Mouse (Mus musculus) heart, postnatal 0 days (tissue): ENCODE measurements around the gene Nkain1.

Experiments used
- CTCF ChIP-seq: IDR thresholded peaks from 2 replicates; pipeline ENCODE4 v1.5.1; 2016; ENCODE audit warnings: antibody characterized with exemption, control low read depth, low read depth
- EP300 ChIP-seq: IDR thresholded peaks from 2 replicates; pipeline ENCODE4 v1.6.1; 2016; ENCODE audit warnings: antibody characterized with exemption, low read depth

DNA sequence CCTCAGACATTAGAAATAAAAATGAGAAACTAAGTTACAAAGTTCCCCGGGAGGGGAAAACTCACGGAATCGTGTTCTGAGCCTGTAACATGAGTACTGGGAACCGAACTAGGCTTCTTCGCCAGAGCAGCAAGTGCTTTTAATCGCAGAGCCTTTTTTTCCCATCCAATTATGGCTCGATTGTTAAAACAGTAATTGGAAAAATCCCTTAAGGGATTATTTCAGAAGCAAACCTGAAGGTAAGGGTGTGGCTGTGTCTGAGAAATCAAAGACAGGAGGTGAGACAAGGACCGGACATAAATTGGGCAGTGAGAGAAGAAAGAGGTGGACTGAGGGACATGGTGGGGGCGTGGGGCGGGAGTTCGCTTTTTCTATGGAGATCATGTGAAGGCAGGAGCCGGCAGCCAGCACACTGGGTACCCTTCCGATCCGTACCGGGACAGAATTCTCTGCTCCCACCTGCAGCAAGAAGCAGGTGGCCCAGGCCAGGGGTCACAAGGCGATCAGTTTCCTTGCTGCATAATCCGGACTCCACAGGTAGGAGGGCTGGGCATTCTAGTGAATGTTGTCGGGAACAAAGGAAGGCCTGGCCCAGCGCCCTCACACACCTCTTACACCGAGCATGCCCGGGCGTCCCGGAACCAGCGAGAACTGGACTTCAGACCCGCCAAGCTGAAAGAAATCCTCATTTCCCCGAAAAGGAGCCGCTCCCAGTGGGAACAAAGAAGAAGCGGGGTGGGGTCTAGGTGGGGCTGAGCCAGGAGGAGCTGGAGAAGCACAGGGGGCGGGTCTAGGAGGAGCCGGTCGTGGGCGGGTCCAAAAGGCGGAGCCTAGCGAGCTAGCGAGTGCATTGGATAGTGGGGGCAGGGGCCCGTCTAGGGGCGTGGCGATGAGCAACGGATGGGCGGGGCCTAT lies 54.1 kb downstream of the Nkain1 start:
- no peak for TF ChIP-seq CTCF
- TF ChIP-seq EP300 = no peak
